Mouse (Mus musculus) liver, embryonic 12.5 days (tissue): ENCODE measurements around the gene Enah. TPM values are rescaled to one million over a fixed set of nuclear protein-coding genes. Genes with fewer than 3 reads are reported as not detected.
A peak's percentile ranks its signal among the peaks of the same experiment; 100 is the strongest.

Experiments
- ATAC-seq: fragments of 200-750 bp; cut with Nextera tagmentation; 2 replicates; pipeline ENCODE4 v1.8.0; 2017; ENCODE audit warnings: moderate number of reproducible peaks, mild to moderate bottlenecking, moderate library complexity
- H3K27ac ChIP-seq: fragments of 300-500 bp; sonication (generic); 2 replicates; pipeline ENCODE4 v1.5.1; 2016; ENCODE audit warnings: mild to moderate bottlenecking
- H3K27me3 ChIP-seq: fragments of 300-500 bp; sonication (generic); replicated peaks from 2 replicates; pipeline ENCODE4 v1.6.1; 2016; ENCODE audit warnings: mild to moderate bottlenecking, moderate library complexity
- H3K36me3 ChIP-seq: fragments of 300-500 bp; sonication (generic); 2 replicates; pipeline ENCODE4 v1.6.1; 2016; ENCODE audit warnings: mild to moderate bottlenecking, moderate library complexity
- H3K4me1 ChIP-seq: fragments of 300-500 bp; sonication (generic); 2 replicates; pipeline ENCODE4 v1.6.1; 2016
- H3K4me2 ChIP-seq: fragments of 300-500 bp; sonication (generic); 2 replicates; pipeline ENCODE4 v1.6.1; 2016; ENCODE audit warnings: mild to moderate bottlenecking, moderate library complexity
- H3K4me3 ChIP-seq: fragments of 300-500 bp; sonication (generic); 2 replicates; pipeline ENCODE4 v1.5.1; 2016; ENCODE audit warnings: mild to moderate bottlenecking, moderate library complexity
- H3K9ac ChIP-seq: fragments of 300-500 bp; sonication (generic); 2 replicates; pipeline ENCODE4 v1.6.1; 2016; ENCODE audit warnings: mild to moderate bottlenecking, moderate library complexity
- H3K9me3 ChIP-seq: fragments of 300-500 bp; sonication (generic); replicated peaks from 2 replicates; pipeline ENCODE4 v1.6.1; 2016; ENCODE audit warnings: mild to moderate bottlenecking, moderate library complexity
- WGBS: fragments of 180-500 bp; shearing (Covaris S2); methylation state at CpG from one replicate; pipeline ENCODE4 v1.1.7; 2016; ENCODE audit not compliant: insufficient replicate concordance; 5-methylcytosine and 5-hydroxymethylcytosine counted together
- polyA plus RNA-seq: library from polyadenylated mRNA; unstranded; fragments of >200 nt; fragmentation: Nextera tagmentation; extraction: Ambion mirVana; gene quantifications from 2 replicates; pipeline ENCODE4 v1.2.1, GENCODE M21; 2016

The Enah gene
- polyA plus RNA-seq, 1 experiment from 2014 or later, result 2.8 TPM

DNA sequence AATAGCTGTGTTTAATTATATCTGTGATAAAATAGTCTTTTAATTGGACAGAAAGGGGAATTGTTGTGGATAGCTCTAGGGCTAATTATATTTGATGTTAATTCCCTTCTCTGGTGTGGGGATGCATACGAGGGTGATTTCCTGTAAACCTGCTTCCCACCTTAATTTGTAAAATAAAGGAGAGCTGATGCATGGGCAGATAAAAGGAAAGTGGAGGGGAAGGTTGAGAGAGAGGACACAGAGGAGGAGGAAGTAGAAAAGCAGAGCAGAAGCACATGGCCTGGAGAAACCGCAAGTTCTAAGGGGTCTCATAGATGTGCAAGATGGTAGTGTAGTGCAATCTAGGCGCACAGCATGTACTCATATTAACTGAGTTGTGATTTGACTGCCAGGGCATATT, 71.6 kb downstream of the Enah start:
- no peak for ATAC-seq
- Histone ChIP-seq H3K27me3 (no peaks in the 10 kb centered on the region), H3K36me3 (no peaks in the 10 kb centered on the region), H3K4me1 (no peaks in the 10 kb centered on the region), H3K27ac (no peak overlapping the region), H3K4me3 (no peak overlapping the region), H3K4me2 (no peak overlapping the region), H3K9ac (no peak overlapping the region), H3K9me3 (no peaks in the 10 kb centered on the region)
- 75% methylated on average over 3 of the region's 3 CpGs for WGBS

DNA sequence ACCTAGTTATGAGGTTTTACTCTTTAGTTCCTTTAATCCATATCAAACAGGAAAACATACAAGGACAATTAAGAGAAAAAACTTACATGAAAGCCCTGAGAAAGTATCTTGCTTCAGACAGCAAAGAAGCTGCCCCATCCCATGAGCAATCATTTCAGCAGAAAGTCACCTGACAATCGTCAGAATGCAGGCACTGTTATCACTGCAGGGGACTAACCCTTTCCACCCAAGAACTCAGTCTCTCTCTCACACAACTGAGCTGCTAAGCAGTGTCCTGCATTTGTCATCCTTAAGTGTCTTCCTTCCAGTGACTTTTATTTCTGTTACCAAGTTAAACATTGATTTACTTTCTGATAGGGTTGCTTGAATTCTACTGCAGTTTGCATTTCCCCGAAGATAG, 82.7 kb downstream of the Enah start:
- no peak overlapping the region for H3K9ac ChIP-seq
- no peak overlapping the region for H3K4me2 ChIP-seq
- no peak for ATAC-seq
- no peak overlapping the region for H3K27ac ChIP-seq
- WGBS, result 38% methylated on average over 2 of the region's 2 CpGs
- H3K4me3 ChIP-seq, result no peak overlapping the region
- no peaks in the 10 kb centered on the region for H3K4me1 ChIP-seq
- H3K27me3 ChIP-seq, result no peaks in the 10 kb centered on the region
- no peaks in the 10 kb centered on the region for H3K9me3 ChIP-seq
- no peaks in the 10 kb centered on the region for H3K36me3 ChIP-seq

DNA sequence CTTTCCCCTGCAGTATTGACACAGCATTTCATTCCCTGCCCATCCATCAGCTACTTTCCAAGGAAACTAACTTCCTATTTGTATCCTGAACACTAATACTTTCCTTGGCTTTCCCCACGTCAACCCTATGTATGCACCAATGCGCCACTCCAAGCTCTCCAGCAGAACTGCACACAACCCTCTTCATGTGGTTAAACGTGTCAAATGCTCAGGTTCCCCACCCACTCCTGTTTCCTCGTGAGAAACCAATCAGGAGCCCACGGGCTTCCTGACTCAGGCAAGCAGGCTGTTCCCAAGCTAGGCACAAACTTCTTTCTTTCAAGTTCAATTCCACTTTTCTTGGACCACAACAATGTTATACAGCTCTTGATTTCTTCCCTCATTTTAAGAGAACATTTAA, 91.4 kb downstream of the Enah start:
- Histone ChIP-seq H3K9ac (no peak overlapping the region), H3K4me2 (no peak overlapping the region), H3K36me3 (no peaks in the 10 kb centered on the region), H3K27me3 (no peaks in the 10 kb centered on the region), H3K4me3 (no peak overlapping the region), H3K27ac (no peak overlapping the region), H3K4me1 (no peaks in the 10 kb centered on the region), H3K9me3 (no peaks in the 10 kb centered on the region)
- 30% methylated on average over 5 of the region's 5 CpGs for WGBS
- ATAC-seq, result no peak

DNA sequence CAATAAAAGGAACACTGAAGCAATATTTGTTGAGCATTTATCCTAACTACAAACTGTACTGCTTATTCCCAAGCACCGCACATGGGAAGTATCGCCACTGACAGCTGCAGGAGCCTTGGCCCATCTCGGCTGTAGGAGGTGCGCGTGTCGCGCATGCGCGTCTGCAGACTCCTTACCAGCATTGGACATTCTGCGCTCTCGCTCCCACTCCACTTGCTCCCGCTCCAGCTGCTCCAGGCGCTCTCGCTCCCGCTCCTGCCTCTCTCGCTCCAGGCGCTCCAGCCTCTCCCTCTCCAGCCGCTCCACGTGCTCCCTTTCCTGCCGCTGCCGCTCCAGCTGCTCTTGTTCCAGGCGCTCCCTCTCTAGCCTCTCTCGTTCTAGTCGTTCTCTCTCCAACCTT, 96.4 kb downstream of the Enah start:
- no peak for ATAC-seq

DNA sequence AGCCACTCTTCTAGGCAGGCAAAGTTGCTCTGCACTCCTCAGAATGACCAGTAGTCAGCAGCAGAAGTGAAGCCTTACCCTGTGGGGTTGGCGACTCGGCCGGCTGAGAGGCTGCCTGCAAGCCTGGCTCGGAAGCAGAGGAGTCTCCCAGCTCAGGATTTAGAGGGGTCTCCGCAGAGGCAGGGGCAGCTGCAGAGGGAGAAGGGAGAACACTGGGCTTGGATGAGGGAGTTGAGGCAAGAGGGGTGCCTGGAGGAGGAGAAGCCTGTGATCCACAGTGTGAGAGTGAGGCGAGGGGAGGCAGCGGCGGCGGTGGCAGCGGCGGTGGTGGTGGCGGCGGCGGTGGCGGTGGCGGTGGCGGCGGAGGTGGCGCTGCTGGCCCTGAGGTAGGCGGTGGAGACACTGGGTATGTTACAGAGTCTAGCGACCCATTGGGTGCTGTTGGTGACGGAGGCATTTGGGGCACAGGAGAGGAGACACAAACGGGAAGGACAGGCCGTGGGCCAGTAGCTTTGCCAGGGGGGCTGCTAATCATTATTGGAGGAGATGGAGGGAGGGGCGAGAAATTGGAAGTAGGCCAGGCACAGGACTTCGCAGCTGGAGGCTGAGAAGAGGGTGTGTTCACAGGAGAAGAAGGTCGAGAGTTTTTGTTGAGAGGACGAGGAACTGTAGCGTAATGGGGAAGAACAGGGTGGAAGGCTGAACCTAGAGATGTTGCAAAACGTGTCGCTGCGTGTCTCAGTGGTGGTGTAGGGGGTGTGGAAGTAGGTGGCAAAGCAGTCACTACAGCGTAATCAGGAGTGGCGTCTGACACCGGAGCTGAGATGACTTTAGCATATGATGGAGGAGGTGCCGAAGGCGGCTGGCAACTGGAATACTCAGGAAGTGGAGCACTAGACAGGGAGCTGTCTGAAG, 98.0 kb downstream of the Enah start:
- 36% methylated on average over 36 of the region's 37 CpGs for WGBS
- H3K9me3 ChIP-seq, result no peaks in the 10 kb centered on the region
- no peaks in the 10 kb centered on the region for H3K27me3 ChIP-seq
- peak; percentile 75 for ATAC-seq
- H3K4me1 ChIP-seq, result peaks cover 7% of the 10 kb centered on the region; the same call in 1 of the 2 replicates
- peak overlapping the region; percentile 40; the same call in 1 of the 2 replicates for H3K9ac ChIP-seq
- H3K27ac ChIP-seq, result no peak overlapping the region
- 0 out of 2 replicates have a peak, but pooled peaks cover 2% of the 10 kb centered on the region for H3K36me3 ChIP-seq
- peak overlapping the region; percentile 73 for H3K4me2 ChIP-seq
- H3K4me3 ChIP-seq, result peak overlapping the region; percentile 52

More for the DNA sequence above, 96.4 kb downstream of the Enah start:
- Histone ChIP-seq H3K4me2 (peak overlapping the region; percentile 58), H3K27ac (no peak overlapping the region), H3K4me1 (peaks cover 7% of the 10 kb centered on the region; the same call in 1 of the 2 replicates), H3K27me3 (no peaks in the 10 kb centered on the region), H3K4me3 (peak overlapping the region; percentile 34; the same call in 1 of the 2 replicates), H3K9me3 (no peaks in the 10 kb centered on the region), H3K36me3 (0 out of 2 replicates have a peak, but pooled peaks cover 2% of the 10 kb centered on the region), H3K9ac (no peak overlapping the region)
- 59% methylated on average over 23 of the region's 24 CpGs for WGBS

DNA sequence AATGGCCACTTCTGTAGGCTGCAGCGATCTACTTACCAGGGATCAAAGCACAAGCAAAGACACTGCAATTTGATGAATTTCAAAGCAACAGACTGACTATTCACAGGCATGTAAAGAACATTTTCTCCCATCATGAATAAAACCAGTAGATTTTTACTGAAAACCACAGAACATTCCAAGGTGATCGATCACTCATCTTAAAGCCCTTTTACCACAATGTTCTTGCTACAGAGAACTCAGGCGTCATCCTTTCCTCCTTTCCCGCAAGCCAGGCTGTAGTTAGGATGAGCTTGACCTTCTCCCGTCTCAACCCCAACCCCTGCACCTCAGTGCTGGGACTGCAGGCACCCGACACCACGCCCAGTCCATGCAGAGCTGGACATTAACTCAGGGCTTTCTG, 107.9 kb downstream of the Enah start:
- Histone ChIP-seq H3K4me2 (no peak overlapping the region), H3K27ac (no peak overlapping the region), H3K4me3 (no peak overlapping the region), H3K9me3 (no peaks in the 10 kb centered on the region), H3K4me1 (peaks cover 5% of the 10 kb centered on the region; the same call in 1 of the 2 replicates), H3K27me3 (no peaks in the 10 kb centered on the region), H3K9ac (no peak overlapping the region), H3K36me3 (no peaks in the 10 kb centered on the region)
- no peak for ATAC-seq
- WGBS, result 78% methylated on average over 7 of the region's 7 CpGs

DNA sequence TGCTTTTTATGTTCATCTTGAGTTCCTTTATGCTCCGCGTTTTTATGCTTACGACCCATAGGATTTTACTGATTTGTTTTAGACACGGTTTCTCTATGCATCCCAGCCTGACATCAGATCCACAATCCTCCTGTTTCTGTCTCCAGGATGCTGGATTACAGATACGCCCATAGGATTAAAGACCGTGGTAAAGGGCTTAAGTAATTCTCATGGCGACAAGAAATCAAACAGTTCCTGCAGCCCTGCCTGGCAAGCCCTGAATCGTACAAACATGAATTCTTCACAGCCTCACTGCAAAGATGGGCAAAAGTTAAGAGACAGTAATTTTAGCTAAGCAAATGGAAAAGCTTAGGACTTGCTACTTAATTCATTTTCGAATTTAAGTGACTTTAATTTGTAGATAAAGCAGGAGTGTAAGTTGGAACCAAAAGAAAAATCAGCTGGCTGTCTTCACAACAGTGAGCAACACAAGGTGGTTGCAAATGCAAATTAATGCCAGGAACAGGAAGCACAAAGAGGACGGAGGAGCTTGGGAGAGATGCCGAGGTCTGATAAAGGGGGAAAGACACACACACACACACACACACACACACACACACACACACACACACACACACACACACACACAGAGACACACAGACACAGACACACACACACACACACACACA, 118.0 kb downstream of the Enah start:
- Histone ChIP-seq H3K9me3 (no peaks in the 10 kb centered on the region), H3K9ac (no peak overlapping the region), H3K4me3 (no peak overlapping the region), H3K4me2 (no peak overlapping the region), H3K27me3 (no peaks in the 10 kb centered on the region), H3K27ac (no peak overlapping the region), H3K4me1 (no peaks in the 10 kb centered on the region), H3K36me3 (no peaks in the 10 kb centered on the region)
- 66% methylated on average over 11 of the region's 11 CpGs for WGBS
- no peak for ATAC-seq

DNA sequence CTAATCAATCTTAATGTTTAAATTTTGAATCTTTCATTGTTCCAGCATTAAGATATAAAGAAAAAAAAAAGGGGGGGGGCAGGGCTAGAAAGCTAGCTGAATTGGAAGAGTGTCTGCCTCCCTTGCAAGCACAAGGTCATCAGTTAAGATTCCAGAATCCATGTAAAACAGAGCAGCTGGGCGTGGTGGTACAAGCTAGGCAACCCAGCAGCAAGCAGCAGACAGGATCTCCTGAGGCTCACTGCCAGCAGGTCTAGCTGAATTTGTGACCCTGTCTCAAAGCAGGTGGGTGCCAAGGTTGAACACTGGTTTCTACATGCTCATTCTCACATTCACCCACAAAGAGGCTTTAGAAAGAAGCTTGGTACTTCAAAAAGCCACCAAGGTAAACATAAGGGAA, 118.9 kb downstream of the Enah start:
- Histone ChIP-seq H3K9me3 (no peaks in the 10 kb centered on the region), H3K27me3 (no peaks in the 10 kb centered on the region), H3K4me1 (no peaks in the 10 kb centered on the region), H3K4me3 (no peak overlapping the region), H3K27ac (no peak overlapping the region), H3K36me3 (no peaks in the 10 kb centered on the region), H3K9ac (no peak overlapping the region), H3K4me2 (no peak overlapping the region)
- no peak for ATAC-seq
- WGBS, result 63% methylated on average over 1 of the region's 1 CpGs

DNA sequence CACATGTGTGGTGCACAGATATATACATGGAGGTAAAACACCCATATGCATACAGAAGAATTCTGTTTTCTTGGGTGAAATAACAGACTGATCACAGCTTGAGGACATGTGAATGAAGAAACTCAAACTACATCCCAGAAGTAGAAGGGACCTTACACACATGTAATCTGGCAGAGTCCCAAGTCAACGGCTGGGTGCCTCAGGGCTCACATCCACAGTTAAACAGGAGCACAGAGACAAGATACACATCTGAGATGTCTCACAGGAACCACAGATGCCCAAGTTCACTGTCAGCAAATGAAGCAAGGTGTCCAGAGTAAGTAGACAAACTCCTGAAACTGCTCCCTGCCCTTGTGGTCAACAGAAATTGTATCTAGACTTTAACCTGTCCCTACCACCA, 120.8 kb downstream of the Enah start:
- Histone ChIP-seq H3K4me3 (no peak overlapping the region), H3K27me3 (no peaks in the 10 kb centered on the region), H3K9ac (no peak overlapping the region), H3K4me2 (no peak overlapping the region), H3K36me3 (no peaks in the 10 kb centered on the region), H3K4me1 (no peaks in the 10 kb centered on the region), H3K27ac (no peak overlapping the region), H3K9me3 (no peaks in the 10 kb centered on the region)
- ATAC-seq, result no peak
- WGBS, result 63% methylated on average over 1 of the region's 1 CpGs

DNA sequence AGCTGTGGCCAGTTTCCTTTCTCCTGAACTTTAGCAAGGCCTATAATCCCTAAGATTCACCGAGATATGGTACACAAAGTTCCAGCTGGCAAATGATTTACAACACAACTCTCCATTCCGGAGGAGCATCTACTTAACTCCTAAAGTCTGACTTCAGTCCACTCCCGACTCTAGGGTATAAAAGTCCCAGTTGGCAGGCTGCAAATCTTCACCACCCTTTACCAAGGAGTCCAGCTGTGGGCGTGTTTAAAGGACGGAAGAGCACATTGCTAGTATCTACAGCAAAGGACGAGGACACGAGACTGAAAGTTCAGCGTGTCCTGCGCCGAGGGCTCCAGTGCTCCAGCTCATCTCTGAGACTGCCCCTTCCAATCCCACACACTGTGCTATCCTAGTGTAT, 122.8 kb downstream of the Enah start:
- no peak for ATAC-seq
- 78% methylated on average over 10 of the region's 10 CpGs for WGBS
- H3K4me1 ChIP-seq, result no peaks in the 10 kb centered on the region
- no peak overlapping the region for H3K4me3 ChIP-seq
- H3K9ac ChIP-seq, result no peak overlapping the region
- H3K4me2 ChIP-seq, result no peak overlapping the region
- no peaks in the 10 kb centered on the region for H3K9me3 ChIP-seq
- no peak overlapping the region for H3K27ac ChIP-seq
- no peaks in the 10 kb centered on the region for H3K27me3 ChIP-seq
- no peaks in the 10 kb centered on the region for H3K36me3 ChIP-seq

DNA sequence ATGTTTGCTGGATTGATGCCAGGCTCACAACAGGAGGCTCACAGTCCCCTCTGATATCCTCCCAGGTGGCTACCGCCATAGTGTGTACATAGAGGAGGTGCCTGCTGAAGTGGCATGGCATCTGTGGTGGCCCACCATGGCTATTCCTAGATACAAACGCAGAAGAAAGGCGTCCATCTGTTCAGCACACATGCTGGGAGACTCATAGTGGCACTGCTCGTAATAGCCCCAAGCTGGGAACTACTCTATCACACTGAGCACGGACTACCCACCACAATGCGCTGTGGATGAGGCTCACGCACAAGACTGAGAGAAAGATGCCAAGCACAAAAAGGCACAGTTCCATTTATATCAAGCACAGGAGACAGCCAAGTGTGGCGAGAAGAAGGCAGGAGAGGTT, 126.1 kb downstream of the Enah start:
- no peak for ATAC-seq

DNA sequence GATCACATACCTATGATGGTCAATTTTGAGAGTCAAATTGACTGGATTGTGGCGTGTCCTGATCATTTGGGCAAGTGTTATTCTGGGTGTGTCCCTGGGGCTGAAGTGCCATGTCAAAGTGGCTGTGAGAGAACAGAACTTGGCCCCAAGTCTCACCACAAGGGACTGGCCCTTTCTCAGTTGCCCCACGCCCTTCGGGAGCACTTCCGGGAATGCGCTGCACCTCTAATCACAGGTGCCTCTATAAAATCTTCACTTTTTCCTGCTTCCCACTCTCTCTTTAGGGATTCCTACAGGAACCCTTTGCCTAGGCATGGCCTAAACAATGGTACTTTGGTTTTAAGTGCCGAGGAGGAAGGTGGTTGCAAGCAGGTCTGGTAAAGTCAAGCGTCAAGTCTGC, 130.1 kb downstream of the Enah start:
- WGBS, result 74% methylated on average over 7 of the region's 7 CpGs
- Histone ChIP-seq H3K27ac (no peak overlapping the region), H3K9ac (no peak overlapping the region), H3K36me3 (no peaks in the 10 kb centered on the region), H3K9me3 (no peaks in the 10 kb centered on the region), H3K4me2 (no peak overlapping the region), H3K27me3 (no peaks in the 10 kb centered on the region), H3K4me3 (no peak overlapping the region), H3K4me1 (no peaks in the 10 kb centered on the region)
- ATAC-seq, result no peak

More for the DNA sequence above, 126.1 kb downstream of the Enah start:
- no peak overlapping the region for H3K27ac ChIP-seq
- 64% methylated on average over 8 of the region's 8 CpGs for WGBS
- H3K4me2 ChIP-seq, result no peak overlapping the region
- H3K36me3 ChIP-seq, result no peaks in the 10 kb centered on the region
- no peaks in the 10 kb centered on the region for H3K27me3 ChIP-seq
- no peaks in the 10 kb centered on the region for H3K4me1 ChIP-seq
- H3K9ac ChIP-seq, result no peak overlapping the region
- H3K4me3 ChIP-seq, result no peak overlapping the region
- H3K9me3 ChIP-seq, result no peaks in the 10 kb centered on the region
